Mouse (Mus musculus) bone marrow macrophage, adult 2 months (primary cell): Measurements from ENCODE around the gene Cul9.

Source experiments
- CTCF ChIP-seq: IDR thresholded peaks from 2 replicates; pipeline ENCODE4 v1.5.1; 2012; ENCODE audit warnings: low read depth, mild to moderate bottlenecking, low read length, moderate library complexity
- POLR2A ChIP-seq: IDR thresholded peaks from 2 replicates; pipeline ENCODE4 v1.6.1; 2012; ENCODE audit warnings: mild to moderate bottlenecking, low read depth, low read length, borderline replicate concordance

DNA sequence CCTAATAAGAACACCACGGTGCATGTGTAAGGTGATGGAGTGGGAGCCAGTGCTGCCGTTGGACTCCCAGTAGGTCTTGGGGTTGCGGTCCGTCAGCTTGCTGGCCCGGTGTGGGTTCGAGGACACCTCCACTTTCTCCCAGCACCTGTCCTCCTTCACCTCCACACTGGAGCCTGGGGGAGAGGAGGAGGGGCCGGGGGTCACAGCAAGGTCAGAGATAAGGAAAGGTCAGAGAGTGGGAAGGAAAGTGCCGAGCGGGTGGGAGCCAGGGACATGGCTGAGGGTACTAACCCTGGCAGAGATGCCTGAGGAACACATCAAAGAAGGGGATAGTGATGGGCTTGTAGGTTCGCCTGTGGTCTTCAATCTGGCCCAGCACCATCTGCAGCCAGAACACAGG is 21.1 kb downstream of the Cul9 start:
- no peak for TF ChIP-seq CTCF
- TF ChIP-seq POLR2A = no peak
